Mouse (Mus musculus) olfactory bulb, adult 2 months (tissue): ENCODE data around the gene Ttc3. TPM values are rescaled to one million over a fixed set of nuclear protein-coding genes. Genes with fewer than 3 reads are reported as not detected.
"Not testable (repeated sequence)": the region's sequence is repeated elsewhere in the genome, so short reads cannot be mapped to it uniquely, and the experiment has no call there.

ENCODE experiments used
- H3K27ac ChIP-seq: fragments of 200-500 bp; 2 replicates; pipeline ENCODE4 v1.5.1; 2012; ENCODE audit warnings: low read depth, low read length; ENCODE audit not compliant: insufficient read depth
- H3K4me1 ChIP-seq: fragments of 200-500 bp; 2 replicates; pipeline ENCODE4 v1.6.1; 2012; ENCODE audit warnings: low read length; ENCODE audit not compliant: control insufficient read depth, insufficient read depth
- H3K4me3 ChIP-seq: fragments of 200-500 bp; 2 replicates; pipeline ENCODE4 v1.5.1; 2012; ENCODE audit warnings: mild to moderate bottlenecking, low read depth, low read length, moderate library complexity; ENCODE audit not compliant: insufficient read depth
- CTCF ChIP-seq: fragments of 200-500 bp; IDR thresholded peaks from 2 replicates; pipeline ENCODE4 v1.5.1; 2012; ENCODE audit warnings: low read depth, mild to moderate bottlenecking, low read length, moderate library complexity; ENCODE audit not compliant: insufficient read depth
- POLR2A ChIP-seq: fragments of 200-500 bp; IDR thresholded peaks from 2 replicates; pipeline ENCODE4 v1.6.1; 2012; ENCODE audit warnings: mild to moderate bottlenecking, low read depth, low read length, moderate library complexity; ENCODE audit not compliant: insufficient read depth
- WGBS: fragments of 180-500 bp; shearing (Covaris S2); methylation state at CpG from one replicate; pipeline ENCODE4 v1.1.7; 2018; 5-methylcytosine and 5-hydroxymethylcytosine counted together
- polyA plus RNA-seq: library from polyadenylated mRNA; stranded (reverse); fragments of >200 nt; gene quantifications from 2 replicates; pipeline ENCODE4 v1.2.4, GENCODE M21; 2012; ENCODE audit warnings: low replicate concordance; ENCODE audit not compliant: missing spikeins, insufficient read depth, insufficient read length

Ttc3 gene
- polyA plus RNA-seq, 1 experiment, result 233 TPM

GRCm38 (mm10) chr16:94473086-94473822, 102.8 kb downstream of the Ttc3 start:
- 32% methylated on average over 11 of the region's 11 CpGs for WGBS
- TF ChIP-seq CTCF (no peak), POLR2A (no peak)
- Histone ChIP-seq H3K27ac (peak overlapping the region; percentile 63), H3K4me3 (no peak overlapping the region), H3K4me1 (peaks cover 18% of the 10 kb centered on the region)

GRCm38 (mm10) chr16:94484752-94485535, 114.5 kb downstream of the Ttc3 start:
- H3K4me3 ChIP-seq, result no peak overlapping the region
- H3K4me1 ChIP-seq, result peaks cover 4% of the 10 kb centered on the region
- 87% methylated on average over 11 of the region's 11 CpGs for WGBS
- no peak overlapping the region for H3K27ac ChIP-seq
- TF ChIP-seq POLR2A, result no peak
- TF ChIP-seq CTCF, result no peak

- Histone ChIP-seq H3K27ac (no peak overlapping the region), H3K4me1 (peaks cover 4% of the 10 kb centered on the region), H3K4me3 (no peak overlapping the region)
- no peak for TF ChIP-seq POLR2A
- WGBS, result 87% methylated on average over 5 of the region's 5 CpGs
Measured at GRCm38 (mm10) chr16:94487341-94487740, 116.9 kb downstream of the Ttc3 start.

GRCm38 (mm10) chr16:94489326-94489725, 118.9 kb downstream of the Ttc3 start:
- H3K4me1 ChIP-seq, result peaks cover 4% of the 10 kb centered on the region
- 56% methylated on average over 5 of the region's 5 CpGs for WGBS
- no peak overlapping the region for H3K4me3 ChIP-seq
- no peak overlapping the region for H3K27ac ChIP-seq
- TF ChIP-seq CTCF, result no peak
- TF ChIP-seq POLR2A, result no peak

- WGBS, result 91% methylated on average over 7 of the region's 7 CpGs
- not testable (repeated sequence) for H3K4me1 ChIP-seq, H3K4me3 ChIP-seq
- H3K27ac ChIP-seq, result peak overlapping the region; percentile 15; the same call in 1 of the 2 replicates
Measured at GRCm38 (mm10) chr16:94497176-94497575, 126.8 kb downstream of the Ttc3 start.

GRCm38 (mm10) chr16:94497911-94498310, 127.5 kb downstream of the Ttc3 start:
- H3K27ac ChIP-seq, result peak overlapping the region; percentile 5; the same call in 1 of the 2 replicates
- WGBS, result 15% methylated on average over 5 of the region's 5 CpGs

GRCm38 (mm10) chr16:94504192-94504591, 133.8 kb downstream of the Ttc3 start:
- no peak for TF ChIP-seq CTCF
- TF ChIP-seq POLR2A, result no peak
- Histone ChIP-seq H3K4me1 (no peaks in the 10 kb centered on the region), H3K27ac (no peak overlapping the region), H3K4me3 (no peak overlapping the region)
- 91% methylated on average over 5 of the region's 5 CpGs for WGBS

More at GRCm38 (mm10) chr16:94497911-94498310, 127.5 kb downstream of the Ttc3 start:
- Histone ChIP-seq H3K4me1 (peaks cover 8% of the 10 kb centered on the region), H3K4me3 (no peak overlapping the region)
- no peak for TF ChIP-seq POLR2A
- no peak for TF ChIP-seq CTCF

- TF ChIP-seq POLR2A, result no peak
- TF ChIP-seq CTCF, result no peak
- no peak overlapping the region for H3K27ac ChIP-seq
- no peak overlapping the region for H3K4me3 ChIP-seq
- H3K4me1 ChIP-seq, result no peaks in the 10 kb centered on the region
- 99% methylated on average over 2 of the region's 2 CpGs for WGBS
Measured at GRCm38 (mm10) chr16:94507071-94507470, 136.7 kb downstream of the Ttc3 start.

GRCm38 (mm10) chr16:94508769-94509168, 138.4 kb downstream of the Ttc3 start:
- H3K4me3 ChIP-seq, result no peak overlapping the region
- WGBS, result 96% methylated on average over 8 of the region's 8 CpGs
- H3K4me1 ChIP-seq, result no peaks in the 10 kb centered on the region
- no peak overlapping the region for H3K27ac ChIP-seq
- TF ChIP-seq CTCF (no peak), POLR2A (no peak)
